Mouse (Mus musculus) small intestine, adult 2 months (tissue): ENCODE results near the gene Tdrd7.

Source experiments
- CTCF ChIP-seq: fragments of 200-500 bp; IDR thresholded peaks from 2 replicates; pipeline ENCODE4 v1.5.1; 2012; ENCODE audit warnings: low read depth, mild to moderate bottlenecking, control low read depth, inconsistent platforms, low read length, moderate library complexity, mixed read lengths; ENCODE audit not compliant: insufficient replicate concordance, insufficient read length; ENCODE audit errors: extremely low read depth
- POLR2A ChIP-seq: fragments of 200-500 bp; IDR thresholded peaks from 2 replicates; pipeline ENCODE4 v1.6.1; 2012; ENCODE audit warnings: low read depth, mild to moderate bottlenecking, control low read depth, inconsistent platforms, low read length, moderate library complexity

GRCm38 (mm10) chr4:45924011-45924410, 41.1 kb upstream of the Tdrd7 start:
- no peak for TF ChIP-seq POLR2A
- no peak for TF ChIP-seq CTCF
